Mouse (Mus musculus): ENCODE measurements around the gene Vps18.

- TF ChIP-seq GATA1 (IDR thresholded peaks at IDR 0.05; ENCODE audit: low read length) (no peak), TAL1 (IDR thresholded peaks at IDR 0.05; ENCODE audit: low read length) (no peak)
These were observed 40.0 kb downstream of the Vps18 start for GRCm38 (mm10) chr2:119328546-119328945.
